Mouse (Mus musculus) MEL (cell line): ENCODE measurements around the gene Ppt2. TPM values are rescaled to one million over a fixed set of nuclear protein-coding genes. Genes with fewer than 3 reads are reported as not detected.

Source experiments
- DNase-seq: peaks from one replicate; pipeline ENCODE4 v3.0.0; 2011; ENCODE audit warnings: low read depth, low spot score
- H3K27ac ChIP-seq: 2 replicates; pipeline ENCODE4 v1.5.1; 2012; ENCODE audit warnings: low read depth, mild to moderate bottlenecking, control low read depth, low read length, moderate library complexity; ENCODE audit not compliant: control insufficient read depth
- H3K27me3 ChIP-seq, 2 experiments: fragments of 150-350 bp in 1 of 2; sonication (generic) in 1 of 2; 2 replicates each; pipeline ENCODE4 v1.6.1; 2012; ENCODE audit warnings: low read length in 2 of 2, mild to moderate bottlenecking in 2 of 2, improper control_type of control experiment in 1 of 2, moderate library complexity in 1 of 2; ENCODE audit not compliant: insufficient read depth in 2 of 2, control insufficient read depth in 1 of 2
- H3K36me3 ChIP-seq, 2 experiments: 2 replicates each; pipeline ENCODE4 v1.6.1; 2012 to 2014; ENCODE audit warnings: low read length in 2 of 2, improper control_type of control experiment in 1 of 2, inconsistent platforms in 1 of 2, mild to moderate bottlenecking in 1 of 2; ENCODE audit not compliant: insufficient read depth in 2 of 2, control insufficient read depth in 1 of 2
- H3K4me1 ChIP-seq, 2 experiments: fragments of 150-350 bp in 1 of 2; sonication (generic) in 1 of 2; 2 replicates each; pipeline ENCODE4 v1.6.1; 2012; ENCODE audit warnings: low read length in 2 of 2, improper control_type of control experiment in 1 of 2, mild to moderate bottlenecking in 1 of 2; ENCODE audit not compliant: insufficient read depth in 2 of 2, control insufficient read depth in 1 of 2
- H3K4me3 ChIP-seq, 2 experiments: fragments of 150-350 bp in 1 of 2; sonication (generic) in 1 of 2; 2 replicates each; pipeline ENCODE4 v1.5.1; 2012; ENCODE audit warnings: low read depth in 2 of 2, low read length in 2 of 2, mild to moderate bottlenecking in 2 of 2, moderate library complexity in 2 of 2, control low read depth in 1 of 2, improper control_type of control experiment in 1 of 2; ENCODE audit not compliant: control insufficient read depth in 1 of 2, insufficient read depth in 1 of 2
- H3K79me2 ChIP-seq: 2 replicates; pipeline ENCODE4 v1.6.1; 2012; ENCODE audit warnings: mild to moderate bottlenecking, low read length, moderate library complexity; ENCODE audit not compliant: control insufficient read depth, poor library complexity, insufficient read depth
- H3K9ac ChIP-seq: 2 replicates; pipeline ENCODE4 v1.6.1; 2012; ENCODE audit warnings: low read depth, mild to moderate bottlenecking, control low read depth, low read length, moderate library complexity; ENCODE audit not compliant: control insufficient read depth, poor library complexity, severe bottlenecking
- H3K9me3 ChIP-seq: fragments of 150-350 bp; sonication (generic); replicated peaks from 2 replicates; pipeline ENCODE4 v1.6.1; 2012; ENCODE audit warnings: mild to moderate bottlenecking, low read length, improper control_type of control experiment, moderate library complexity; ENCODE audit not compliant: insufficient read depth
- BHLHE40 ChIP-seq: IDR thresholded peaks from 2 replicates; pipeline ENCODE4 v1.6.1; 2012; ENCODE audit warnings: low read depth, mild to moderate bottlenecking, inconsistent platforms, low read length, improper control_type of control experiment, borderline replicate concordance
- CTCF ChIP-seq, 3 experiments: IDR thresholded peaks in 2 of 3; conservative IDR thresholded peaks in 1 of 3; 2 replicates each; pipeline ENCODE4 v1.5.1; 2011 to 2012; ENCODE audit warnings: low read length in 3 of 3, low read depth in 2 of 3, mild to moderate bottlenecking in 2 of 3, improper control_type of control experiment in 1 of 3, inconsistent platforms in 1 of 3, mixed read lengths in 1 of 3, moderate library complexity in 1 of 3; ENCODE audit not compliant: control insufficient read depth in 1 of 3, insufficient read depth in 1 of 3, poor library complexity in 1 of 3, severe bottlenecking in 1 of 3
- E2F4 ChIP-seq: IDR thresholded peaks from 2 replicates; pipeline ENCODE4 v1.6.1; 2011; ENCODE audit warnings: low read depth, low read length, improper control_type of control experiment, borderline replicate concordance
- ELF1 ChIP-seq: IDR thresholded peaks from 2 replicates; pipeline ENCODE4 v1.6.1; 2014; ENCODE audit warnings: low read depth, mild to moderate bottlenecking, inconsistent platforms, low read length, improper control_type of control experiment, moderate library complexity
- EP300 ChIP-seq, 2 experiments: IDR thresholded peaks; 2 replicates each; pipeline ENCODE4 v1.6.1; 2011; ENCODE audit warnings: improper control_type of control experiment in 2 of 2, low read length in 2 of 2, low read depth in 1 of 2, mild to moderate bottlenecking in 1 of 2
- ETS1 ChIP-seq: IDR thresholded peaks from 2 replicates; pipeline ENCODE4 v1.6.1; 2012; ENCODE audit warnings: low read depth, mild to moderate bottlenecking, inconsistent platforms, low read length, improper control_type of control experiment, moderate library complexity
- GATA1 ChIP-seq: IDR thresholded peaks from 2 replicates; pipeline ENCODE4 v1.6.1; 2011; ENCODE audit warnings: low read depth, low read length, improper control_type of control experiment
- HCFC1 ChIP-seq: IDR thresholded peaks from 2 replicates; pipeline ENCODE4 v1.6.1; 2012; ENCODE audit warnings: low read depth, mild to moderate bottlenecking, inconsistent platforms, low read length, improper control_type of control experiment, moderate library complexity
- JUND ChIP-seq: IDR thresholded peaks from 2 replicates; pipeline ENCODE4 v1.6.1; 2011; ENCODE audit warnings: low read depth, mild to moderate bottlenecking, improper control_type of control experiment, low read length
- KAT2A ChIP-seq: conservative IDR thresholded peaks from 2 replicates; pipeline ENCODE4 v1.6.1; 2012; ENCODE audit warnings: low read depth, low read length, improper control_type of control experiment, inconsistent platforms
- MAFK ChIP-seq: IDR thresholded peaks from 2 replicates; pipeline ENCODE4 v1.6.1; 2011; ENCODE audit warnings: low read depth, mild to moderate bottlenecking, low read length, improper control_type of control experiment, borderline replicate concordance
- MAX ChIP-seq: IDR thresholded peaks from 2 replicates; pipeline ENCODE4 v1.6.1; 2011; ENCODE audit warnings: low read length, improper control_type of control experiment
- MAZ ChIP-seq: IDR thresholded peaks from 2 replicates; pipeline ENCODE4 v1.6.1; 2012; ENCODE audit warnings: low read depth, mild to moderate bottlenecking, inconsistent platforms, low read length, improper control_type of control experiment
- MEF2A ChIP-seq: IDR thresholded peaks from 2 replicates; pipeline ENCODE4 v1.6.1; 2014; ENCODE audit warnings: low read depth, mild to moderate bottlenecking, inconsistent platforms, low read length, improper control_type of control experiment; ENCODE audit not compliant: poor library complexity, insufficient replicate concordance, severe bottlenecking; ENCODE audit errors: extremely low read depth
- MXI1 ChIP-seq: IDR thresholded peaks from 2 replicates; pipeline ENCODE4 v1.6.1; 2011; ENCODE audit warnings: mild to moderate bottlenecking, low read depth, low read length, improper control_type of control experiment
- MYB ChIP-seq: IDR thresholded peaks from 2 replicates; pipeline ENCODE4 v1.6.1; 2011; ENCODE audit warnings: mild to moderate bottlenecking, low read depth, low read length, improper control_type of control experiment
- MYC ChIP-seq: IDR thresholded peaks from 2 replicates; pipeline ENCODE4 v1.6.1; 2011; ENCODE audit warnings: low read depth, mild to moderate bottlenecking, low read length, improper control_type of control experiment, moderate library complexity
- NELFE ChIP-seq: IDR thresholded peaks from 2 replicates; pipeline ENCODE4 v1.6.1; 2011; ENCODE audit warnings: low read depth, low read length, improper control_type of control experiment
- NRF1 ChIP-seq: IDR thresholded peaks from 2 replicates; pipeline ENCODE4 v1.6.1; 2014; ENCODE audit warnings: low read depth, mild to moderate bottlenecking, inconsistent platforms, low read length, improper control_type of control experiment, moderate library complexity; ENCODE audit not compliant: poor library complexity, insufficient read depth, severe bottlenecking
- POLR2AphosphoS2 ChIP-seq: IDR thresholded peaks from 2 replicates; pipeline ENCODE4 v1.6.1; 2011; ENCODE audit warnings: low read length, improper control_type of control experiment
- POLR2AphosphoS5 ChIP-seq: IDR thresholded peaks from 2 replicates; pipeline ENCODE4 v1.6.1; 2012; ENCODE audit warnings: low read depth, borderline replicate concordance, mild to moderate bottlenecking, inconsistent platforms, low read length, moderate library complexity, mixed read lengths
- RAD21 ChIP-seq: IDR thresholded peaks from 2 replicates; pipeline ENCODE4 v1.6.1; 2011; ENCODE audit warnings: mild to moderate bottlenecking, low read depth, low read length, improper control_type of control experiment
- RCOR1 ChIP-seq: IDR thresholded peaks from 2 replicates; pipeline ENCODE4 v1.6.1; 2012; ENCODE audit warnings: low read depth, mild to moderate bottlenecking, inconsistent platforms, low read length, improper control_type of control experiment
- SMC3 ChIP-seq: IDR thresholded peaks from 2 replicates; pipeline ENCODE4 v1.6.1; 2011; ENCODE audit warnings: low read depth, low read length, improper control_type of control experiment
- TBP ChIP-seq: IDR thresholded peaks from 2 replicates; pipeline ENCODE4 v1.8.0; 2011; ENCODE audit warnings: low read depth, low read length, improper control_type of control experiment
- UBTF ChIP-seq: IDR thresholded peaks from 2 replicates; pipeline ENCODE4 v1.6.1; 2012; ENCODE audit warnings: low read depth, mild to moderate bottlenecking, inconsistent platforms, low read length, improper control_type of control experiment, moderate library complexity, borderline replicate concordance; ENCODE audit not compliant: insufficient read depth
- USF1 ChIP-seq: IDR thresholded peaks from 2 replicates; pipeline ENCODE4 v1.6.1; 2014; ENCODE audit warnings: low read depth, mild to moderate bottlenecking, inconsistent platforms, low read length, improper control_type of control experiment, moderate library complexity
- ZC3H11A ChIP-seq: IDR thresholded peaks from 2 replicates; pipeline ENCODE4 v1.6.1; 2012; ENCODE audit warnings: low read depth, mild to moderate bottlenecking, inconsistent platforms, low read length, improper control_type of control experiment
- ZMIZ1 ChIP-seq: IDR thresholded peaks from 2 replicates; pipeline ENCODE4 v1.6.1; 2012; ENCODE audit warnings: low read depth, mild to moderate bottlenecking, inconsistent platforms, low read length, improper control_type of control experiment, moderate library complexity
- polyA plus RNA-seq, 2 experiments: library from polyadenylated mRNA; stranded (reverse) in 1 of 2; unstranded in 1 of 2; fragments of >175 nt in 1 of 2; fragments of >200 nt in 1 of 2; gene quantifications; 2 replicates each; pipeline versions ENCODE4 v1.2.1 to v1.2.4; 2012; ENCODE audit warnings: low replicate concordance in 2 of 2, low read depth in 1 of 2; ENCODE audit not compliant: insufficient read length in 2 of 2, insufficient read depth in 1 of 2, missing spikeins in 1 of 2
- total RNA-seq: library from RNA; depleted of rRNA; stranded (reverse); fragments of 300-350 nt; gene quantifications from 2 replicates; pipeline ENCODE4 v1.2.3, GENCODE M21; 2012

Gene Ppt2
- total and polyA plus RNA-seq, 3 experiments: 29.2 to 147 (median 67.1) TPM

DNA sequence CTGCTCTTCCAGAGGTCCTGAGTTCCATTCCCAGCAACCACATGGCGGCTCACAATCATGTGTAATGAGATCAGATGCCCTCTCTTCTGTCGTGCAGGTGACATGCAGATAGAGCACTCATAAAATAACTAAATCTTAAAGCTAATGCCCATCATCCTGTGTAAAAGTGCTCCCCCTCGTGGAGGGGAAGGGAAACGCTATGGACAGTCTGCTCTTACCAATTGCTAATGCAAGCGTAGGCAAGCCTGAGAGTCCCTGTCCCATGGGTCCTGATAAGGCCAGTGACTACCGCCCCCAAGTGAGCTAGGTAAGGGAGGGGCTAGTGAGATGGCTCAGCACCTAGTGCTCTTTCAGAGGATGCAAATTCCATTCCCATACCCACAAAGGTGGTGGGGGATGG, 9.3 kb downstream of the Ppt2 start:
- Histone ChIP-seq H3K27ac (no peak overlapping the region), H3K79me2 (no peaks in the 10 kb centered on the region), H3K4me1 (peaks cover 2 to 14% of the 10 kb centered on the region in 2 experiments; a peak in 3 of 4 replicates), H3K9ac (no peak overlapping the region), H3K36me3 (peaks cover 0 to 10% of the 10 kb centered on the region in 2 experiments; a peak in 3 of 4 replicates), H3K9me3 (no peaks in the 10 kb centered on the region), H3K27me3 (no peaks in the 10 kb centered on the region), H3K4me3 (no peak overlapping the region)
- no peak for TF ChIP-seq KAT2A
- TF ChIP-seq ELF1: no peak
- no peak for TF ChIP-seq MYC
- TF ChIP-seq RAD21: peak; percentile 77
- TF ChIP-seq MAX: no peak
- no peak for TF ChIP-seq BHLHE40
- TF ChIP-seq CTCF (IDR thresholded peaks at IDR 0.05 in 2 of 3, conservative IDR thresholded peaks at IDR 0.05 in 1 of 3; ENCODE audit: control insufficient read depth in 1 of 3, insufficient read depth in 1 of 3, low read depth in 2 of 3, low read length in 3 of 3, poor library complexity in 1 of 3, severe bottlenecking in 1 of 3): peak; percentile 72 to 96 (median 85)
- no peak for TF ChIP-seq USF1
- TF ChIP-seq JUND: no peak
- no peak for TF ChIP-seq E2F4
- no peak for TF ChIP-seq HCFC1
- peak; percentile 51; the same call in 1 of the 2 replicates for TF ChIP-seq GATA1
- TF ChIP-seq NRF1: no peak
- TF ChIP-seq ZC3H11A: peak; percentile 42
- TF ChIP-seq SMC3: peak; percentile 86
- peak; percentile 90 for DNase-seq

DNA sequence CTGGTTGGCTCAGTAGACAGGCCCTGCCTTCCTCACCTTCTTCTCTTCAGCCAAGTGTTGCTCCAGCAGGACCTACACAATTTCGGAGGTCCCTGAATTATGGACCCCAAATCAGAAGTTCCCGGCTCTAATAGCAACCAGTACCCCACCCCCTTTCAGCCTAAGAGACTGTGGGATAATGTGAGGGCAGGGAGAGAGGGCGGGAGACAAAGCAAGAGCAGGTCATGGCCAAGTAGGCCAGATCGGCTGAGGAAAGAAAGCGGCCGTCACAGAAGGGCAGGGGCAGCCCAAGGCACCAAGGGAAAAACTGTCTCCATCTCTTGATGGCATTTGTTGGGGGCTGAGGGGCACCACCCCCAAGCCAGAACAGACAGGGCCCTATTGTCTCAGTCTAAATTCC, 12.4 kb downstream of the Ppt2 start, which contains the start of gene Egfl8:
Gene Egfl8 (minus strand): TSS at position 101 of the 400 bp plus-strand sequence.
- Histone ChIP-seq H3K36me3 (peaks cover 0 to 13% of the 10 kb centered on the region in 2 experiments; a peak in 2 of 4 replicates), H3K4me3 (no peak within 1 kb of the TSS), H3K27ac (no peak within 1 kb of the TSS), H3K9me3 (no peaks in the 10 kb centered on the region), H3K79me2 (no peaks in the 10 kb centered on the region), H3K4me1 (peaks cover 5 to 19% of the 10 kb centered on the region in 2 experiments; a peak in 3 of 4 replicates), H3K27me3 (no peaks in the 10 kb centered on the region), H3K9ac (no peak within 1 kb of the TSS)
- no peak for DNase-seq
- TF ChIP-seq EP300 (IDR thresholded peaks at IDR 0.05; ENCODE audit: low read depth in 1 of 2, low read length in 2 of 2) (no peak), POLR2AphosphoS5 (no peak), MXI1 (no peak), POLR2AphosphoS2 (no peak), MAZ (no peak), MEF2A (no peak), KAT2A (no peak), ETS1 (no peak), RCOR1 (no peak), HCFC1 (no peak), TBP (no peak), ZMIZ1 (no peak), MYC (no peak), MAFK (no peak), MYB (no peak), UBTF (no peak), RAD21 (no peak), USF1 (no peak), NELFE (no peak), ELF1 (no peak)
